Mouse (Mus musculus) liver, adult 2 months (tissue): ENCODE data around the gene Cers5. TPM values are rescaled to one million over a fixed set of nuclear protein-coding genes. Genes with fewer than 3 reads are reported as not detected.

Experiments
- DNase-seq: peaks from one replicate; pipeline ENCODE4 v3.0.0-alpha.2; 2011; ENCODE audit warnings: low read depth, low spot score; ENCODE audit errors: extremely low read depth
- H3K27ac ChIP-seq: fragments of 200-500 bp; replicated peaks from 2 replicates; pipeline ENCODE4 v1.5.1; 2012; ENCODE audit warnings: low read depth, mild to moderate bottlenecking, control low read depth, inconsistent platforms, low read length; ENCODE audit not compliant: insufficient read depth
- H3K27me3 ChIP-seq: fragments of 200-500 bp; 2 replicates; pipeline ENCODE4 v1.6.1; 2012; ENCODE audit warnings: mild to moderate bottlenecking, moderate library complexity, low read length, inconsistent platforms; ENCODE audit not compliant: control insufficient read depth, insufficient read depth
- H3K36me3 ChIP-seq: fragments of 200-500 bp; 2 replicates; pipeline ENCODE4 v1.6.1; 2012; ENCODE audit warnings: low read length, inconsistent platforms; ENCODE audit not compliant: control insufficient read depth, insufficient read depth
- H3K4me1 ChIP-seq: fragments of 200-500 bp; 2 replicates; pipeline ENCODE4 v1.6.1; 2011; ENCODE audit warnings: low read length; ENCODE audit not compliant: control insufficient read depth, insufficient read depth
- H3K4me3 ChIP-seq: fragments of 200-500 bp; 2 replicates; pipeline ENCODE4 v1.5.1; 2011; ENCODE audit warnings: low read depth, mild to moderate bottlenecking, control low read depth, low read length, moderate library complexity; ENCODE audit not compliant: insufficient read depth
- H3K79me2 ChIP-seq: fragments of 200-500 bp; 2 replicates; pipeline ENCODE4 v1.6.1; 2012; ENCODE audit warnings: inconsistent platforms, mild to moderate bottlenecking, low read length, moderate library complexity; ENCODE audit not compliant: control insufficient read depth, insufficient read depth
- H3K9ac ChIP-seq: fragments of 200-500 bp; 2 replicates; pipeline ENCODE4 v1.6.1; 2012; ENCODE audit warnings: low read depth, mild to moderate bottlenecking, control low read depth, inconsistent platforms, low read length
- CTCF ChIP-seq: fragments of 200-500 bp; IDR thresholded peaks from 2 replicates; pipeline ENCODE4 v1.5.1; 2011; ENCODE audit warnings: low read depth, low read length, control low read depth
- POLR2A ChIP-seq: fragments of 200-500 bp; IDR thresholded peaks from 2 replicates; pipeline ENCODE4 v1.6.1; 2011; ENCODE audit warnings: low read length, control low read depth; ENCODE audit not compliant: insufficient read depth; ENCODE audit errors: extremely low read depth
- WGBS: fragments of 180-500 bp; shearing (Covaris S2); methylation state at CpG from one replicate; pipeline ENCODE4 v1.1.7; 2018; 5-methylcytosine and 5-hydroxymethylcytosine counted together
- polyA plus RNA-seq: library from polyadenylated mRNA; depleted of rRNA; stranded (reverse); fragments of >200 nt; gene quantifications from 2 replicates; pipeline ENCODE4 v1.2.3, GENCODE M21; 2012
- total RNA-seq: library from RNA; depleted of rRNA; stranded (reverse); fragments of >200 nt; gene quantifications from 2 replicates; pipeline ENCODE4 v1.2.3, GENCODE M21; 2014

The Cers5 gene
- total and polyA plus RNA-seq, 2 experiments = 2.0 to 3.2 TPM

- Histone ChIP-seq H3K4me1 (no peaks in the 10 kb centered on the region; the same call in 1 of the 2 replicates), H3K27me3 (no peaks in the 10 kb centered on the region), H3K36me3 (no peaks in the 10 kb centered on the region), H3K4me3 (no peak overlapping the region), H3K27ac (no peak overlapping the region), H3K9ac (no peak overlapping the region), H3K79me2 (no peaks in the 10 kb centered on the region)
- DNase-seq = no peak
- TF ChIP-seq POLR2A = no peak
- no peak for TF ChIP-seq CTCF
- 94% methylated on average over 1 of the region's 1 CpGs for WGBS
These were observed 3.9 kb downstream of the Cers5 start for GRCm38 (mm10) chr15:99768761-99769160.

- Histone ChIP-seq H3K9ac (no peak overlapping the region), H3K27ac (no peak overlapping the region)
- 90% methylated on average over 4 of the region's 4 CpGs for WGBS
These were observed 5.2 kb downstream of the Cers5 start for GRCm38 (mm10) chr15:99767467-99767866.

GRCm38 (mm10) chr15:99754204-99754603 is 18.5 kb downstream of the Cers5 start:
- Histone ChIP-seq H3K9ac (no peak overlapping the region), H3K27ac (no peak overlapping the region), H3K36me3 (no peaks in the 10 kb centered on the region), H3K27me3 (no peaks in the 10 kb centered on the region), H3K4me1 (no peaks in the 10 kb centered on the region), H3K4me3 (no peak overlapping the region), H3K79me2 (no peaks in the 10 kb centered on the region)
- WGBS = 77% methylated on average over 3 of the region's 3 CpGs
- no peak for DNase-seq
- no peak for TF ChIP-seq POLR2A
- no peak for TF ChIP-seq CTCF

More at GRCm38 (mm10) chr15:99767467-99767866, 5.2 kb downstream of the Cers5 start:
- H3K4me1 ChIP-seq = no peaks in the 10 kb centered on the region
- no peaks in the 10 kb centered on the region for H3K79me2 ChIP-seq
- no peaks in the 10 kb centered on the region for H3K36me3 ChIP-seq
- TF ChIP-seq CTCF = no peak
- TF ChIP-seq POLR2A = no peak
- no peaks in the 10 kb centered on the region for H3K27me3 ChIP-seq
- no peak overlapping the region for H3K4me3 ChIP-seq
- DNase-seq = no peak

GRCm38 (mm10) chr15:99740229-99740628 is 32.5 kb downstream of the Cers5 start:
- Histone ChIP-seq H3K79me2 (no peaks in the 10 kb centered on the region), H3K27me3 (no peaks in the 10 kb centered on the region), H3K4me1 (no peaks in the 10 kb centered on the region), H3K36me3 (no peaks in the 10 kb centered on the region), H3K27ac (no peak overlapping the region), H3K9ac (no peak overlapping the region), H3K4me3 (no peak overlapping the region)
- WGBS = 86% methylated on average over 4 of the region's 4 CpGs
- no peak for DNase-seq
- TF ChIP-seq CTCF (no peak), POLR2A (no peak)

- TF ChIP-seq CTCF (no peak), POLR2A (no peak)
These were observed 36.0 kb downstream of the Cers5 start for GRCm38 (mm10) chr15:99736675-99737074.

GRCm38 (mm10) chr15:99735631-99736030 is 37.1 kb downstream of the Cers5 start:
- no peaks in the 10 kb centered on the region for H3K4me1 ChIP-seq
- no peak overlapping the region for H3K27ac ChIP-seq
- TF ChIP-seq CTCF (no peak), POLR2A (no peak)
- WGBS = 98% methylated on average over 2 of the region's 2 CpGs
- H3K79me2 ChIP-seq = no peaks in the 10 kb centered on the region
- no peak for DNase-seq
- no peak overlapping the region for H3K9ac ChIP-seq
- H3K27me3 ChIP-seq = no peaks in the 10 kb centered on the region
- H3K36me3 ChIP-seq = no peaks in the 10 kb centered on the region
- H3K4me3 ChIP-seq = no peak overlapping the region

More at GRCm38 (mm10) chr15:99736675-99737074, 36.0 kb downstream of the Cers5 start:
- no peaks in the 10 kb centered on the region for H3K27me3 ChIP-seq
- no peak overlapping the region for H3K27ac ChIP-seq
- no peaks in the 10 kb centered on the region for H3K79me2 ChIP-seq
- no peak for DNase-seq
- 88% methylated on average over 11 of the region's 11 CpGs for WGBS
- H3K4me3 ChIP-seq = no peak overlapping the region
- H3K9ac ChIP-seq = no peak overlapping the region
- H3K36me3 ChIP-seq = no peaks in the 10 kb centered on the region
- H3K4me1 ChIP-seq = no peaks in the 10 kb centered on the region
